Mouse (Mus musculus): Measurements from ENCODE around the gene Abca8b. TPM values are rescaled to one million over a fixed set of nuclear protein-coding genes. Genes with fewer than 3 reads are reported as not detected.
"Not testable (repeated sequence)": the region's sequence is repeated elsewhere in the genome, so short reads cannot be mapped to it uniquely, and the experiment has no call there.

Abca8b gene
- total RNA-seq, 2 experiments from 2014 or later, result 8.3 to 8.4 TPM

DNA sequence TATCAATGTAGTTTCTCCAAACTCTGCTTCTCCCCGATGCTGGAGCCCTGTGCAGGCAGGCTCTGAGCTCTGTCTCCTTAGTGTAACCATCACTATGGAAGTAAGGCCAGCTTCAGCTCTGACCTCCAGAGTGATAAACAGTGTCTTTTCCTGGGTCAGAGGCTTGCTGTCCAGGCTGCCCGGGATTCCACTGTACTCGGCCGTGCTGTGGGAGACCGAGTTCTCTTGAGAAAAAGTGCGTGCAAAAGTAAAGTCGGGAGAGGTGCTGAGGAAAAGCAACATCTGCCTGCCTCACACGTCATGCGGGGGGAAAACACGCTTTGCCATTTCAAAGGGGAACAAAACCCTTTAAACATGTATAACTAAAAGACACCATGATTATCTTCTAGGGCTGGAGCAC lies 79.0 kb downstream of the Abca8b start:
- no peak for DNase-seq (ENCODE audit: low spot score in 2 of 2)

DNA sequence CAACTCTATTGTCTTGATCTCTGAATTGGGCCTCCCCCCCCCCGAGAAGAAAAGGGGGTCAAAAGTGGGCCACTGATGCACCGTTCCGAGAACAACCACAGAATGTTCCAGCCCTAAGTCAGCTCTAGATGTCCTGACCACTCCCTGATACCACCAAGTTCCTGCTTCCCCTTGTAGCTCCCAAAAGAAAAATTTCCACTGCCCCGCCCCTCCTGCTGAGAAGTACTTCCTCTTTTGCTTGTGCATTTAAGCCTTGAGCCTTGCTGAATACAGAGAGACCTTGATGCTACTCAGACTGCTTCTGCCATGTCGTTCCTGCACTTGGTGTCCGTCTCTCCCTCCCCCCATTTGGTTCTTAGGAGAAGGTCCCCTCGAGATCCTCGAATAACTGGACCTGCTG lies 82.5 kb downstream of the Abca8b start:
- not testable (repeated sequence) for DNase-seq (ENCODE audit: low spot score in 2 of 2)

DNA sequence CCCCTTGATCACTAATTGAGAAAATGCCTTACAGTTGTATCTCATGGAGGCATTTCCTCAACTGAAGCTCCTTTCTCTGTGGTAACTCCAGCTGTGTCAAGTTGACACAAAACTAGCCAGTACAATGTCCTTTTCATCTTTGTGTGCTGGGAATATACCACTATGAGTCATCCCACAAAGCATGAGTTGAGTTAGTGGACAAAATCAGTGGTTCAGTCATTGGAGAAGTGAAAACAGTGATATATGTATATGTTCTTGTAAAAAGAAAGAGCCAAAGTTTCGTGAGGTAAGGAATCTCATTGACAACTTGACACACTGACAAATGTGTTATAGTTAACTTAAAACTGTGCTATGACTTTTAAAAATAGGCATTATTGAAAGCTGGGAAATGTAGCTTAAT lies 83.5 kb downstream of the Abca8b start:
- DNase-seq (ENCODE audit: low spot score in 2 of 2), result not testable (repeated sequence)

DNA sequence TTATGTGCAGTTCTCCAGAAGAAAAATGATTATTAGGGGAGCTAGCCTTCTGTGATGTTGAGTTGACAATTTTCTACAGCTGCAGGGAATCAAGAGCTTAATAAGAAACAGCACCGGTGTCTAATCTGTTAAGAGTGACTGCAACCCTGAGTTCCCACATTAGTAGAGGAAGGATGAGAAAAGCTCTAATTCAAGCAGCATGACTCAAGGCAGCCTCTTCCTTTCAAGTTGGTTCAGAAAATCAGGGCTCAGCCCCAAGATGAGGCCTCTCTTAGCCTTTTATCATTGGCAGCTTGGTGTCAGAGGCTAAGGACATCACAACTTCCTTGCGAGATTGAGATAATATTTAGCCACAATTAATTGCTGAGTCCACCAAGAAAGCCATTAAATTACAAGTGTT lies 85.8 kb downstream of the Abca8b start:
- no peak for DNase-seq (ENCODE audit: low spot score in 2 of 2)

DNA sequence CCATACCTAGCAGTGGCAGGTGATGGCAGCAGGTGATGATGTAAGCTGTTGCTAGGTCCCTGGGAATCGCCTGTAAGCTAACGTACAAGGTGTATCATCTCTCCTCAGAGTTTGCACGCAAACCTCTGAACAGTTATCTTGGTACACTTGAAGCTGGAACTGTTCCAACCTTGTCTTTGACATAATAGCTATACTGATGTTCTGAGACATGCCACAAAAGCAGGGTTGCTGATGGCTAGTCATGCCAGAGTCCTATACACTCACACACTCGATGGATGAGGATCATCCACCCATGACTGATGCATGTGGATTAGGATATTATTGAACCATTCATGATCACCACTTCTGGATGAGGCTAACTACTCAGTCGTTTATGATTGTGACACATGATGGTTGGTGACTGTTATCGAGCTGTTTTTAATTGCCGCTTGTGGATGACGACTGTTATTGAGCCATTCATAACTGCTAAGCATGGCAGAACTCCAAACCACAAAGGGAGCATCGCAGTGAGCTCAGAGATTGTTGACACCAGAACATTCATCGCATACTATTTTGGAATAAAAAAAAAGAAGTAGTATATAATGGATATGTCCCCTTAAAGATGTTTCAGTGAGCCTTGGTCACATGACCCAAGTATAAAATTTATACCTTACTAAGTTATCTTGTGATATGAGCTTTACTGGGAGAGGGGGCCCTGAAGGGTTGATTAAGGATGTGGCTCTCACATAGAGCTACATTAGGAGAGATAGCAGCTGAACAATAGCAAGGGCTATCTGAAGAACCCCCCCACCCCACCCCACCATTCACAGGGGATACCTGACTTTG lies 87.2 kb downstream of the Abca8b start:
- no peak for DNase-seq (ENCODE audit: low spot score in 2 of 2)

DNA sequence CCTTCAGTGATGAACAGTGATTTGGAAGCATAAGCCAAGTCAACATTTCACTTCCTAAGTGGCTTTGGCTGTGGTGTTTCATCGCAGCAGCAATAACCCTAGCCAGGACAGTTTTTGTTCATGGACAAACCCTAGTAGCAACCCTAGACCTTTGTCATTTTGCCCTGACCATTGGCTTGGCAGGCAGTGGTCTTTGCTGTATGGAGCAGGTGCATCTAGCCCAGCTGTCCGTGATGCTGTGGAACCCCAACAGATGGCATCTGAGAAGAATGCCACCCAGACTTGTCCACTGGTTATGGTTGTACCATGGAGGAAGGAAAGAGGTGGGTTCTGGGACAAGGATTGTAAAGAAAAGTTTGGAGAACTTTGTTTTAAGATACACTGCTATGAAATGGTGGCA lies 88.1 kb downstream of the Abca8b start:
- DNase-seq (ENCODE audit: low spot score in 2 of 2), result no peak

DNA sequence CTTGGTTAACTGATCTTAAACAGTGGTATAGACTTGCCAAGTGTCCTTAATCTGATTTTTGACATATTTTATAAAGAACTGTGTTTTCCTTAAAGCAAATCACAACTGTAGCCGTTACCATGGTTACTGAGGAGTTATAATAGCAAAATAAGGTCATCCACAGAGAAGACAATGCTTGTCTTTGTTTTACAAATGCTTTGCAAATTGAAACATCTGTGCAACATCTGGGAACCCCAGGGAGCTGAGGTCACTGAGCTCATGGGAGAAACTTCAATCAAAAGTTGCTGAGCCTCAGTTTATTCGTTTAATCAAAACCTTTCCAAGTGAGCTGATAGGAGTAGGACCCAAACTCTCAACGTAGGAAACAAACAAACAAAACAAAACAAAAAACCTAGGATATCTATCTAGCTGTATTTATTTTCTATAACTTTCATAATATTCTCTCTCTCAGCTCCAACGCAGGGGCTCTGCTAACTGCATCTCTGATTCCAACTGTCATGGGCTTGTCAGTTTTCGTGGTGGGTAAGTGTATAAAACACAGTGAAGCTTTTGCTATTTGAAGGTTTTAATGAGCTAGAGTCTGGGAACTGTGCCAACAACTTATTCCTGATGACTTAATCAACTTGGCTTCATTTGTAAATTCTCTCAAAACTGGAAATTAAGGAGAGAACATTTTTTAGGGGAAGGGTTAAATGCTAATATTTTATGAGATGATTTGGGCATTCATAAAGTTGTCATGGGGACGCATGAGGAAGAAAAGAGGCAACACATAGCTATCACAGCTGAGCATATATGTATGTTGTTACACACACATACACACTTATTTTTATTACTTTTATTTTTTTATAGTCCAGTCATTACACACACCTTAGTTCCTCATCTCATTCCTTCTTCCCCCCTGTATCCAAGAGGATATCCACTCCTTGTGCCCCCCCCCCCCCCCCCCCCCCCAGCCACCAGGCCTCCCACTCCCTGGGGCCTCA lies 92.7 kb downstream of the Abca8b start:
- DNase-seq (ENCODE audit: low spot score in 2 of 2), result no peak

DNA sequence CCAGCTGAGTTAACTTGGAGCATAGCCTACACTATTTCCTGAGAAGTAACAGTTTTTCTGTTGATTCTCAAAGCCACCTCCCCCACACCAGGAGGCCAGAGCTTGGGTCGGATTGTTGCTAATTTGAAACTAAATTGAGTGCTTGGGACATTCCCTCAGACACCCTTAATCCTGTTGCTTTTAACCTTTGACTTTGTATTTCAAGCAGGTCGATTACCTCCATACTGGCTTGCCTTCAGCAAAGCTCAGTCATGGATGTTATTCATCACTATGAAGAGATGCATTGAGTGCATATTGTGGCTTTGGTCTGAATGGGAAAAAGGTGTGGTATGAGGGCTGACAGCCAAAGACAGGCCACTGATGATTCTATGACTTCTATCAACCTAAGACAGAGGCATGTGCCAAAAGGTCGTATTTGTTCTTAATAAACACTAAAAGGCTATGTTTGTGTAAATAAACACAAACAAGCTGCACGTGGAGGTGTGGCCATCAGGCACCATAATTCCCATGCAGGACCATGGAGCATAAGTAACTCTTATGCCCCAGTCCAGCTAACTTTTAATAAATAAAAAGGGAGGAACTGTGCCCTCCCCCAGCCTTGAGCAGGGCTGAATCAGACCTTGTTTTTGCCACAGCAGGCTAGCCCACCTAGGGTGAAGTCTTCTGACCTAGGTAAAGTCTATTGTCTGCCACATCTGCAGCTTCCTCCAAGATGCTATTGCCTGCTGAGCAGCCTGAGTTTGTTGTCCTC lies 95.0 kb downstream of the Abca8b start:
- DNase-seq (ENCODE audit: low spot score in 2 of 2), result no peak

DNA sequence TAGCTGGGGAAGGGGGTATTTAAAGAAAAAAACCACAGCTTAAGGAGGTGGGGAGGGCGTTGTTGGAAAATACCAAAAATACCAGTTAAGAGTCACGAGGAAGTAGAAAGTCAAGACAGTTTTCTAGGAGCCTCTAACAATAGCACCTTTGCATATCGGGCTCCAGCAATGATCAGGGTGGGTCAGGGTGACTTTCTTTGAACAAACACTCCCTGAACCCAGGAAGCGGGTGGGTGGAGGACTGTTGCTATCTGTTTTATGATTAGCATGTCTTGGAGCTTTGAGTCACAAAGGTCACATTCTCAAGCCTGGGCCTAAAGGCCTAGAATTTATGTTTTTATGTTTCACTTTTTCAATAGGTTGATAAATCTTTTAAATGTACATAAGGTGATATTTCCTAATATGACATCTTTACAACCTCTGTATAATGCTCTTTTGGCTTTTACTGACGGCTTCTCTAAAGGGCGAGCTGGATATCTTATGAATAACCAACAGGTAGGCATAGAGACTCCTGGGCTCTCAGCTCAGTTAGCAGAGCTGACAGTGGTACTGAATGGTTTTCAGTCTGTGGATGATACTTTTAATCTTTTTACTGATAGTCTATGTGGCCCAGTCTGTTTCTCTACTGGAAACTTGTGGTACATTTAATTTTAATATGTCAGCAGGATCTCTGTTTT lies 96.7 kb downstream of the Abca8b start:
- DNase-seq (ENCODE audit: low spot score in 2 of 2), result no peak

DNA sequence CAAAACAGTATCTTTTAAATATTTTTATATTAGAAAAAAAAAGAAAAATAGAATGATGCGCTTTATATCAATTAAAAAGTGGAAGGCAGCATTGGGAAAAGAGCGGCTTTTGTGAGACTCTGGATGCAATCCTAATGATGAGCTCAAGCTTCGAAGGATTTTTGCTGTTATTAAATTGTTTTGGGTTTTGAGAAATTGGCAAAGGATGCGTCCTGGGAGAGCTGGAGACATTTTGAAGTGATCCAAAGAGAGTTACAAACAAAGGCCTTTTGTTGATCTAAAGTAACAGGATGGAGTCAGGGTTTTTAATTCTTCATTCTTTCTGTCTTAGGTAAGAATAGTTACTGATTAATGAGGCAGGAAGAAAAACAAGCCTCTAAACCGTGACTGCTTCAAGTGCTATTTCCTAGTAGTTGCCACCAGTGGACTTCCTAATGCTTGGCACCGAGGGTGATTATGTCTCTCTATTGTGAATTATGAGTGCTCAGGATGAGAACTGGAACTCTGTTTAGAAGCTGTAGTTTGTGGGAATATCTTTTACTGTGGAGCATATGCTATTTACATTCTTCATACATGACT lies 99.6 kb downstream of the Abca8b start:
- DNase-seq (ENCODE audit: low spot score in 2 of 2), result no peak

DNA sequence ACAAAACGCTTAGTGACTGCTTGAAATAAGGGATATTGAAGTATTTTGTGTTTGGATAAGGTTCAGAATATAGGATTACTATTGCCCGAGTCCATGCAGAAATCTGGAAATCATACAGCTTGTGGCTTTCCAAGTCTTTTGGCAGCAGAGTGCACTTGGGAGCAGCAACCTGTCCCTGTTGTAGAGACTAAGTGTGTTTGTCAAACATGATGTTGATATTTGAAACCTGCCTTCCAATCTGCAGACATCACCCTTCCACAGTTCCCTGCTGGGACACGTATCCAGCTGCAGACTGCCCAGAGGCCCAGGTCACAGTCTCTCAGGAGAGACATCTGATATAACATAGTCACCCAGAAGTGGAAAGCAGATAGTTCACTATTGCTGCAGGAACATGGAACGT lies 100.1 kb downstream of the Abca8b start:
- DNase-seq (ENCODE audit: low spot score in 2 of 2), result no peak

DNA sequence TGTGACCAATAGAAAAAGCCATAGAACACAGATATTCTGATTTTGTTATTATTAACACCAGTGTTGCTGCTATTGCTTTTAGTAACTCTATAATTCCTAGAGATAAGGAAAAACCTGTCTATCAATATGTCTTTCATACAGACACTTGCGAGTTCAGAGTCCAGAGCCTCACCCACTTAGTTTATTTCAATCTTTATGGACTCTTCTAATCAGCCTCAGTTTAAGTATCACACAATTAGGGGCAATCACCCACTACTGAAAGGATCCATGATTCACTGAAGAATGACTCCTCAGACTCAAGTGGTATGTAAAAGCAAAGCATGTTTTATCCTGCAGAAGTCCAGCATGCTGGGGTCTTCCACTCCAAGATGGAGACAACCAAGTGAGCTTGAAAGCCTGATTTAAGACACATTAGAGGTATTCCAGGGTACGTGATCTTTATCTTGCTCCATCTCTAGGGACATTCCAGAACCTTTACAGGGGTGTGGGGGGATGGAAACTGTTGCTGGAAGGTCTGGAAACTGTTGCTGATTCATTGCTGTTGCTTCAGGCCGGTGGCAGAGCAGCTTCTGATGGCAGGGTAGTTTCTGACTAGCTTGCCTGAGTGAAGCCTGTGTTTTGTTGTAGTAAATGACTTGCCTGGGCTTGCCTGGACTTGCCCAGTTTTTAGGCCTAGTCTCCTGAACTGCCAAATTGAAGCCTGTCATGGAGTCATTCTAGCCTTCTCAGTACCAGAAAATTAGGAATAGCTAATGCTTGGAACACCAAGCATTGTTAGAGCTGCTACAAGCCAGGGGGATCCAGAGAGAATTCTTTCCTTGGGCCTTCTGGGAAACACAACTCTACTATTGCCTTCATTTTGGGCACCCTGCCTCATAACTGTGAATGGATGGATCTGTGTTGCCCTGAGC lies 101.5 kb downstream of the Abca8b start:
- no peak for DNase-seq (ENCODE audit: low spot score in 2 of 2)

DNA sequence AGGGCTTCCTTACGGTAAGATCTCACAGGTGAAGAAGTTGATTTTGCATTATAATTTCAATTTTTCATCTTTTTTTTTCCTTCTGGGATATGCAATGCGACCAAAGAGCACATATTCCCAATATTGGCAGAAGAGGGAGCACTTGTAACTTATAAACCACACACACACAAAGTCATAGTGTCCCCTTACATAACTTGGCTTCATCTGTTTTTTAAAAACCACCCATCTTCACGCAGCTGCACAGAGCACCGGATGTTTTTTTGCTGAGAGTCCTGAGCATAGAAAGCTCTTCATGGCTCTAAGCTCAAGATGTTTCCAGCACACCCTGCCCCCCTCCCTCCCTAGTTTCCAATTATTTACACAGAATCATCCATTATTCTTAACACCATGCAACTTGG lies 103.7 kb downstream of the Abca8b start:
- DNase-seq (ENCODE audit: low spot score in 2 of 2), result no peak

DNA sequence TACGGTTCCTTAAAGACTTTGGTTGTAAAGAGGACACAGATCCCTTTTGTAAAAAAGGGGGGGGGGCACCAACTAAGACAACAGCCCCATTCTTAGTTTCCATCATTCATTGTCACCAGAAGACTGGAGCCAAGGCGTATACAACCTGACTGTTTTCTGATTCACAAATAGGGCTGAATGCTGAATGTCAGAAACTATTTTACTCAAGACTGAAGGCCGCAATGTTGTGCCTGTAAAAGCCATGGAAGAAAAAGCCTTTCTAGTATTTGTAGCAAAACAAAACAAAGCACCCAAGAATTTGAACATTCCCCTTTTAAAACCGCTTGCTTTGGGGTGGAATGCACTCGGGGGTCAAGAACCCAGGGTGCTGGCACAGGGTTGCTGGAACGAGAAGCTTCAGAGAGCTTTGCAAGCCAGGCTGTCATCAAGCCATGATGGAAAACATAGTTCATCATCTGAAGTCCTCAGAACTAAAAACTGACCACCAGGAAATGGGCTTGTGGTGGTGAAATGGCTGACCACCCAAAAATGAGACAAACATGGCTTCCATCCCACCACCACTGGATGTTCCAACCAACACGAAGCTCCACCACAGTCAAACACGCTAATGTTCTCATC lies 104.2 kb downstream of the Abca8b start:
- no peak for DNase-seq (ENCODE audit: low spot score in 2 of 2)

DNA sequence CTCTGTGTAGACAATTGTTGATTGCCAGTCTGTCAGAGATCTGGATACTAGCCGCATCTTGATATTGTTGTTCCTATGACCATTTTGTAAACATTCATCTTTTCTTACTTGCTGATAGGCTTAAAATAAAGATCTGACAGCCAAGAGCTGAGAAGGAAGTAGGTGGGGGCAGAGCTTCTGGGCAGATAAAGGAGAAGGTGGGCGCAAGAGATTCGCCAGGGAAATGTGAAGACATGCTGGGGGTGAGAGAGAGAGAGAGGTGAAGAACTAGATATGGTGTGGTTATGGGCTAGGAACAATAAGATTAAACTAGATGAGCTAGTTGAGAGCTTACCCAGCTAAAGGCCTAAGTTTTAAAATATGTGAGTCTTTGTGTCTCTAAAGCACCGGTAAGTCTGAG lies 106.0 kb downstream of the Abca8b start:
- no peak for DNase-seq (ENCODE audit: low spot score in 2 of 2)

DNA sequence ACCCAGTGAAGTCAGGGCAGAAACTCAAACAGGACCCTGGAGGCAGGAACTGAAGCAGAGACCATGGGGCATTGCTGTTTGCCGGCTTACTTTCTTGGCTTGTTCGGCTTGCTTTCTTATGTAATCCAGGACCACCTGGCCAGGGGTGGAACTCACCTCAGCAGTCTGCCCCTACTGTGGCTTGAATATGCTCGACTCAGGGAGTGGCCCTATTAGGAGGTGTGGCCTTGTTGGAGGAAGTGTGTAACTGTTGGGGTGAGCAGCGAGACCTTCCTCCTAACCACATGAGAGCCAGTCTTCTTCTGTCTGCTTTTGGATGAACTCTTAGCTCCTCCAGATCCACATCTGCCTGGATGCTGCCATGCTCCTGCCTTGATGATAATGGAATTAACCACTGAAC lies 108.9 kb downstream of the Abca8b start:
- no peak for DNase-seq (ENCODE audit: low spot score in 2 of 2)

DNA sequence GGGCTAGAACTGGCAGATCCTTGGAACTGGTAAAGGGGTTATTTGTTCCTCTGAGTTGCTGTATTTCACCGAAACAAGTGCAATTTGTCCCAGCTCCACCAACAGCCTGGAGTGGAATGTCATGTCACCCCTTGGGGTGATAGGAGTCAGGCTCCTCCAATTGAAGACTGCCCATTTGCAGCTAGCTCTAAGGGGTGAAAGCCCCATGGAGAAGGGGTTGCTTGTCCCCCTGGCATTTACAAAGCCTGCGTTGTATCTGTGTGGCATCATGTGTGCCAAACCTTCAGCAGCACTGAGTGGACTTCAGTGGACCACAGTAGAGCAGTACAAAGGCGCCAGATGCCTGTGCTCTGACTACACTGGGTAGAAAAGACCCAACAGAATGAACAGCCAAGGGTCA lies 110.1 kb downstream of the Abca8b start:
- no peak for DNase-seq (ENCODE audit: low spot score in 2 of 2)

DNA sequence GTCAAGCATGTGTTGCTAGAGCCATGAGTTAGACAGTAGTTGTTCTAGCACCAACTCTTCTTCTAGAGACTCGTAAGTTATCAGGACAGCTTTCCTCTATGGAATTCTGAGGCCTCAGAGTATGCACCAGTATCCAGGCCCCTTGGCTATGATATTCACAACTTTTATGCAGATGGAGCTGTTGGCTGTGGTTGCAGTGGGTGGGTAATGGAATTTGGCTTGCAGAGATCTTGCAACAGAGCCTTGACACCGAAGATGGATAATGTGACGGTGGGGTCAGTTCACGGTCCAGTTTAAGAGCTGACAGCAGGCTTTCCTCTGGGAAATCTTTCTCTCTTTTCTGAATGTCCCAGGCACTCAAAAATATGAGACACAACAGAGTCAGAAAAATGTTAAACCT lies 110.8 kb downstream of the Abca8b start:
- no peak for DNase-seq (ENCODE audit: low spot score in 2 of 2)

DNA sequence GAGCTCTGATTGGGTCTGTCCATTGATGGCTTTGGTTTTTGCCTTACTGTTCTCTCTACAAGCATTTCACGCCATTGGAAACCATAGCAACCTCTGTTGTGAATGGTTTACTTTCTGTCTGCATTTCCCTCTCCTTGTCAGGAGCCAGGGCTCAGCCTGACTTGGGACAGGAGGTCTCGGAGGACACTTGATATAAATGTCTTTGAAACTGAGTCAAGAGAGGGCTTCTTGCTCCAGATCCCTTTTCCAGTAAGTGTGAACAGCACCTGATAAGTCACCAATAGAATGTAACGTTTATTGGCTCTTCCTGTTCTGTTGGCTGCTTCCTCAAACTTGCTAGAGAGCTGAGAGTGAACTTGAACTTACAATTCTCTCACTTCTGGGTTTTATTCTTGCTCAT lies 111.5 kb downstream of the Abca8b start:
- DNase-seq (ENCODE audit: low spot score in 2 of 2), result no peak

Measured in layer of hippocampus, postnatal 10 days (tissue).